Mouse (Mus musculus) CH12.LX (cell line): ENCODE results near the gene Rnf10. TPM values are rescaled to one million over a fixed set of nuclear protein-coding genes. Genes with fewer than 3 reads are reported as not detected.

Experiments used
- DNase-seq: peaks from one replicate; pipeline ENCODE4 v3.0.0-alpha.2; 2013; ENCODE audit errors: extremely low read depth
- H3K27ac ChIP-seq: 2 replicates; pipeline ENCODE4 v1.5.1; 2012; ENCODE audit warnings: low read depth, mild to moderate bottlenecking, control low read depth, moderate library complexity; ENCODE audit not compliant: insufficient read depth
- H3K27me3 ChIP-seq: replicated peaks from 2 replicates; pipeline ENCODE3; 2012; ENCODE audit warnings: inconsistent platforms
- H3K36me3 ChIP-seq, 2 experiments: replicated peaks in 1 of 2; 2 replicates each; pipeline versions ENCODE3 to v1.6.1; 2012; ENCODE audit warnings: inconsistent platforms in 1 of 2, low read length in 1 of 2, mild to moderate bottlenecking in 1 of 2, mixed read lengths in 1 of 2, moderate library complexity in 1 of 2; ENCODE audit not compliant: control insufficient read depth in 1 of 2, insufficient read depth in 1 of 2
- H3K4me1 ChIP-seq, 2 experiments: 2 replicates each; pipeline ENCODE4 v1.6.1; 2012; ENCODE audit warnings: inconsistent platforms in 1 of 2, moderate library complexity in 1 of 2; ENCODE audit not compliant: insufficient read depth in 2 of 2, control insufficient read depth in 1 of 2
- H3K4me2 ChIP-seq: 2 replicates; pipeline ENCODE4 v1.6.1; 2012; ENCODE audit warnings: low read depth, mild to moderate bottlenecking, control low read depth; ENCODE audit not compliant: poor library complexity, insufficient read depth, severe bottlenecking
- H3K4me3 ChIP-seq, 3 experiments: fragments of 150-350 bp in 1 of 3; sonication (generic) in 1 of 3; replicated peaks in 1 of 3; 2 replicates each; pipeline versions ENCODE3 to v1.5.1; 2011 to 2012; ENCODE audit warnings: low read depth in 2 of 3, low read length in 2 of 3, mild to moderate bottlenecking in 2 of 3, moderate library complexity in 2 of 3, control low read depth in 1 of 3, improper control_type of control experiment in 1 of 3, inconsistent platforms in 1 of 3, mixed read lengths in 1 of 3; ENCODE audit not compliant: poor library complexity in 1 of 3
- H3K79me2 ChIP-seq: replicated peaks from 2 replicates; pipeline ENCODE4 v1.6.1; 2012; ENCODE audit warnings: mild to moderate bottlenecking, moderate library complexity; ENCODE audit not compliant: control insufficient read depth, poor library complexity, insufficient read depth, severe bottlenecking; ENCODE audit errors: extremely low read depth
- H3K9ac ChIP-seq: 2 replicates; pipeline ENCODE4 v1.6.1; 2012; ENCODE audit warnings: low read depth, mild to moderate bottlenecking, control low read depth, moderate library complexity; ENCODE audit not compliant: insufficient read depth
- H3K9me3 ChIP-seq: replicated peaks from 2 replicates; pipeline ENCODE3; 2012; ENCODE audit warnings: low read length, inconsistent platforms, mixed read lengths
- CTCF ChIP-seq, 2 experiments: IDR thresholded peaks in 1 of 2; conservative IDR thresholded peaks in 1 of 2; 2 replicates each; pipeline ENCODE4 v1.5.1; 2011 to 2012; ENCODE audit warnings: low read depth in 2 of 2, low read length in 2 of 2, improper control_type of control experiment in 1 of 2, inconsistent platforms in 1 of 2, mild to moderate bottlenecking in 1 of 2, moderate library complexity in 1 of 2
- EP300 ChIP-seq: IDR thresholded peaks from 2 replicates; pipeline ENCODE4 v1.6.1; 2011; ENCODE audit warnings: low read length, improper control_type of control experiment
- JUND ChIP-seq: conservative IDR thresholded peaks from 2 replicates; pipeline ENCODE4 v1.6.1; 2011; ENCODE audit warnings: low read depth, low read length, improper control_type of control experiment
- MAFK ChIP-seq: IDR thresholded peaks from 2 replicates; pipeline ENCODE4 v1.6.1; 2011; ENCODE audit warnings: low read length, improper control_type of control experiment; ENCODE audit not compliant: insufficient replicate concordance
- MAZ ChIP-seq: IDR thresholded peaks from 2 replicates; pipeline ENCODE4 v1.6.1; 2012; ENCODE audit warnings: low read depth, mild to moderate bottlenecking, inconsistent platforms, low read length, improper control_type of control experiment, moderate library complexity
- MEF2A ChIP-seq: IDR thresholded peaks from 2 replicates; pipeline ENCODE4 v1.6.1; 2014; ENCODE audit warnings: low read depth, mild to moderate bottlenecking, inconsistent platforms, low read length, improper control_type of control experiment, borderline replicate concordance
- MXI1 ChIP-seq: IDR thresholded peaks from 2 replicates; pipeline ENCODE4 v1.6.1; 2011; ENCODE audit warnings: mild to moderate bottlenecking, low read depth, low read length, improper control_type of control experiment
- MYC ChIP-seq: IDR thresholded peaks from 2 replicates; pipeline ENCODE4 v1.6.1; 2011; ENCODE audit warnings: low read depth, mild to moderate bottlenecking, improper control_type of control experiment, low read length
- NRF1 ChIP-seq: IDR thresholded peaks from 2 replicates; pipeline ENCODE4 v1.6.1; 2014; ENCODE audit warnings: low read depth, mild to moderate bottlenecking, inconsistent platforms, low read length, improper control_type of control experiment, moderate library complexity
- PAX5 ChIP-seq: IDR thresholded peaks from 2 replicates; pipeline ENCODE4 v1.6.1; 2012; ENCODE audit warnings: low read length, inconsistent platforms, mixed read lengths
- POLR2A ChIP-seq: IDR thresholded peaks from 2 replicates; pipeline ENCODE4 v1.6.1; 2011; ENCODE audit warnings: low read depth, mild to moderate bottlenecking, improper control_type of control experiment, low read length
- SIN3A ChIP-seq: IDR thresholded peaks from 2 replicates; pipeline ENCODE4 v1.6.1; 2012; ENCODE audit warnings: low read length, improper control_type of control experiment, inconsistent platforms
- SMC3 ChIP-seq: IDR thresholded peaks from 2 replicates; pipeline ENCODE4 v1.6.1; 2011; ENCODE audit warnings: low read depth, low read length, improper control_type of control experiment
- TBP ChIP-seq: conservative IDR thresholded peaks from 2 replicates; pipeline ENCODE4 v1.6.1; 2011; ENCODE audit warnings: low read depth, low read length, improper control_type of control experiment
- TCF12 ChIP-seq: IDR thresholded peaks from 2 replicates; pipeline ENCODE4 v1.6.1; 2014; ENCODE audit warnings: low read depth, mild to moderate bottlenecking, inconsistent platforms, low read length, improper control_type of control experiment
- UBTF ChIP-seq: IDR thresholded peaks from 2 replicates; pipeline ENCODE4 v1.6.1; 2012; ENCODE audit warnings: low read depth, mild to moderate bottlenecking, inconsistent platforms, low read length, improper control_type of control experiment, moderate library complexity
- ZMIZ1 ChIP-seq: IDR thresholded peaks from 2 replicates; pipeline ENCODE4 v1.6.1; 2012; ENCODE audit warnings: low read depth, mild to moderate bottlenecking, inconsistent platforms, low read length, improper control_type of control experiment
- dilution Hi-C: fragments of 300-500 bp; cut with MboI; formaldehyde crosslinking; loops from 2 replicates; pipeline ENCODE4 v1.14.3; 2020; ENCODE audit warnings: low sequenced_read_pairs; ENCODE audit not compliant: extremely low pct_unique_long_range_greater_than_20kb, extremely low pct_ligation_motif_present
- in situ Hi-C: fragments of 300-500 bp; cut with MboI; formaldehyde crosslinking; loops from 3 replicates; pipeline ENCODE4 v1.14.3; 2019; ENCODE audit warnings: low sequenced_read_pairs, low pct_ligation_motif_present, low pct_unique_long_range_greater_than_20kb, mixed read lengths
- polyA plus RNA-seq: library from polyadenylated mRNA; unstranded; fragments of >175 nt; gene quantifications from 2 replicates; pipeline ENCODE4 v1.2.1, GENCODE M21; 2012; ENCODE audit warnings: low read depth; ENCODE audit not compliant: insufficient read length
- total RNA-seq, 2 experiments: library from RNA; depleted of rRNA; stranded (reverse); fragments of 300-350 nt in 1 of 2; fragments of >200 nt in 1 of 2; gene quantifications; 2 replicates each; pipeline ENCODE4 v1.2.3; 2012 to 2014

Gene Rnf10
- total and polyA plus RNA-seq, 3 experiments: 38.5 to 187 (median 63.6) TPM

GRCm38 (mm10) chr5:115271931-115272811 lies 527 bp downstream of the Rnf10 start:
- H3K9me3 ChIP-seq: peaks cover 2% of the 10 kb centered on the region
- peak; percentile 66 for TF ChIP-seq MEF2A
- TF ChIP-seq TCF12: no peak
- TF ChIP-seq ZMIZ1: 0 out of 2 replicates have a peak, but pooled peaks have one; percentile 10
- TF ChIP-seq MYC: 0 out of 2 replicates have a peak, but pooled peaks have one; percentile 32
- TF ChIP-seq MAZ: no peak
- peak; percentile 89; the same call in 1 of the 2 replicates for TF ChIP-seq UBTF
- TF ChIP-seq SIN3A: peak; percentile 57; the same call in 1 of the 2 replicates
- H3K79me2 ChIP-seq: peaks cover 53% of the 10 kb centered on the region
- H3K27ac ChIP-seq: peak overlapping the region; percentile 40
- peak overlapping the region; percentile 98 for H3K4me2 ChIP-seq
- H3K27me3 ChIP-seq: no peaks in the 10 kb centered on the region
- peak overlapping the region; percentile 83 to 98 (median 92) for H3K4me3 ChIP-seq
- in situ Hi-C loops: no loop called here
- peaks cover 7 to 50% of the 10 kb centered on the region in 2 experiments for H3K4me1 ChIP-seq
- H3K9ac ChIP-seq: peak overlapping the region; percentile 95
- dilution Hi-C loops: no loop called here
- H3K36me3 ChIP-seq: peaks cover 14 to 32% of the 10 kb centered on the region in 2 experiments
- DNase-seq: peak; percentile 60

- no peak overlapping the region for H3K27ac ChIP-seq
- dilution Hi-C loops (no loop called here), in situ Hi-C loops (no loop called here)
- H3K36me3 ChIP-seq: peaks cover 27 to 51% of the 10 kb centered on the region in 2 experiments
- H3K4me2 ChIP-seq: peak overlapping the region; percentile 98
- no peaks in the 10 kb centered on the region for H3K9me3 ChIP-seq
- peak overlapping the region; percentile 20; the same call in 1 of the 2 replicates for H3K9ac ChIP-seq
- H3K4me1 ChIP-seq: peaks cover 5 to 60% of the 10 kb centered on the region in 2 experiments
- no peak for TF ChIP-seq PAX5
- TF ChIP-seq TBP: no peak
- TF ChIP-seq MAFK: no peak
- no peak for TF ChIP-seq MEF2A
- no peak for TF ChIP-seq MAZ
- TF ChIP-seq CTCF (conservative IDR thresholded peaks at IDR 0.05 in 1 of 2, IDR thresholded peaks at IDR 0.05 in 1 of 2; ENCODE audit: low read depth in 2 of 2, low read length in 2 of 2): no peak
- no peak for TF ChIP-seq NRF1
- no peak for TF ChIP-seq POLR2A
- TF ChIP-seq JUND: no peak
- no peak for TF ChIP-seq UBTF
- TF ChIP-seq MXI1: no peak
- no peak for TF ChIP-seq EP300
- TF ChIP-seq SMC3: no peak
- H3K27me3 ChIP-seq: no peaks in the 10 kb centered on the region
- H3K4me3 ChIP-seq: no peak overlapping the region
- no peak for DNase-seq
- peaks cover 73% of the 10 kb centered on the region for H3K79me2 ChIP-seq
Measured at GRCm38 (mm10) chr5:115269969-115270368, 2.7 kb downstream of the Rnf10 start.
